Mouse (Mus musculus) heart, embryonic 13.5 days (tissue): Measurements from ENCODE around the gene Ankrd22. TPM values are rescaled to one million over a fixed set of nuclear protein-coding genes. Genes with fewer than 3 reads are reported as not detected.
"Not testable (repeated sequence)": the region's sequence is repeated elsewhere in the genome, so short reads cannot be mapped to it uniquely, and the experiment has no call there.

ENCODE experiments used
- ATAC-seq: fragments of 200-750 bp; cut with Nextera tagmentation; 2 replicates; pipeline ENCODE4 v1.8.0; 2017; ENCODE audit warnings: moderate TSS enrichment; ENCODE audit not compliant: insufficient number of reproducible peaks, low FRiP score, low TSS enrichment; ENCODE audit errors: extremely low read depth
- H3K27ac ChIP-seq: fragments of 300-500 bp; sonication (generic); replicated peaks from 2 replicates; pipeline ENCODE4 v1.5.1; 2015; ENCODE audit warnings: moderate library complexity, mild to moderate bottlenecking, inconsistent platforms
- H3K27me3 ChIP-seq: fragments of 300-500 bp; sonication (generic); replicated peaks from 2 replicates; pipeline ENCODE4 v1.6.1; 2015; ENCODE audit warnings: mild to moderate bottlenecking, inconsistent platforms
- H3K36me3 ChIP-seq: fragments of 300-500 bp; sonication (generic); 2 replicates; pipeline ENCODE4 v1.6.1; 2015; ENCODE audit warnings: mild to moderate bottlenecking, inconsistent platforms
- H3K4me1 ChIP-seq: fragments of 300-500 bp; sonication (generic); 2 replicates; pipeline ENCODE4 v1.6.1; 2015; ENCODE audit warnings: inconsistent platforms
- H3K4me2 ChIP-seq: fragments of 300-500 bp; sonication (generic); 2 replicates; pipeline ENCODE4 v1.6.1; 2015; ENCODE audit warnings: inconsistent platforms, mild to moderate bottlenecking, moderate library complexity
- H3K4me3 ChIP-seq: fragments of 300-500 bp; sonication (generic); 2 replicates; pipeline ENCODE4 v1.5.1; 2015; ENCODE audit warnings: moderate library complexity, mild to moderate bottlenecking, inconsistent platforms
- H3K9ac ChIP-seq: fragments of 300-500 bp; sonication (generic); 2 replicates; pipeline ENCODE4 v1.6.1; 2015; ENCODE audit warnings: inconsistent platforms, mild to moderate bottlenecking, moderate library complexity
- H3K9me3 ChIP-seq: fragments of 300-500 bp; sonication (generic); 2 replicates; pipeline ENCODE4 v1.6.1; 2016; ENCODE audit warnings: inconsistent platforms
- WGBS: fragments of 180-500 bp; shearing (Covaris S2); methylation state at CpG from one replicate; pipeline ENCODE4 v1.1.7; 2015; ENCODE audit warnings: mixed read lengths; 5-methylcytosine and 5-hydroxymethylcytosine counted together
- polyA plus RNA-seq: library from polyadenylated mRNA; unstranded; fragments of >200 nt; fragmentation: Nextera tagmentation; extraction: Ambion mirVana; gene quantifications from 2 replicates; pipeline ENCODE4 v1.2.1, GENCODE M21; 2015

The Ankrd22 gene
- polyA plus RNA-seq = 0.05 TPM in 1 of 2 replicates, not detected in the other

DNA sequence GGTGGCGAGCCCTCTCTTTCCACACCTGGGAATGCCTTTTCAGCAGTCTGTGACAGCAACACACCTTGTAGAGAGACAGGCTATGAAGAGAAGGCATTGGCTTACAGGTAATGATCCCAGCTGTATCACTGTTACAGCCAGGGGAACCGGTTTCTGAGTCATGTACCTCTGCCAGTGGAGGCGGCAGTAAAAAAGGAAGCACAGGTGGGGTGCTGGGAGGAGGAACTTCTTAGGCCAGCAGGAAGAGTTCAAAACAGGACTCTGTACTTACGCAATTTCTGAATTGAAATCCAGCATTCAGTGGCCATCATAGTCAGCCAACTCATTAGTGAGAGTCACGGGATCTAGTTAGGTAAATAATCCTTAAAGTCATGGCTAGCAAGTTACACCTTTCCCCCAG lies at the start of gene Ankrd22:
Ankrd22 (minus strand) TSS at position 163 of the 400 bp plus-strand sequence.
- no peak within 1 kb of the TSS for H3K9ac ChIP-seq
- H3K4me2 ChIP-seq = no peak within 1 kb of the TSS
- WGBS = 70% methylated on average over 5 of the region's 5 CpGs
- no peaks in the 10 kb centered on the region for H3K36me3 ChIP-seq
- no peaks in the 10 kb centered on the region; the same call in 1 of the 2 replicates for H3K4me1 ChIP-seq
- H3K9me3 ChIP-seq = no peaks in the 10 kb centered on the region
- no peak within 1 kb of the TSS for H3K27ac ChIP-seq
- no peak within 1 kb of the TSS for H3K4me3 ChIP-seq
- ATAC-seq = no peak
- H3K27me3 ChIP-seq = no peaks in the 10 kb centered on the region

GRCm38 (mm10) chr19:34214136-34214535 lies 48.3 kb upstream of the Ankrd22 start:
- Histone ChIP-seq H3K4me2 (no peak overlapping the region), H3K4me1 (peaks cover 4% of the 10 kb centered on the region; the same call in 1 of the 2 replicates), H3K27ac (no peak overlapping the region), H3K36me3 (no peaks in the 10 kb centered on the region), H3K9me3 (no peaks in the 10 kb centered on the region), H3K9ac (no peak overlapping the region), H3K4me3 (no peak overlapping the region), H3K27me3 (no peaks in the 10 kb centered on the region)
- ATAC-seq = no peak
- WGBS = 41% methylated on average over 4 of the region's 4 CpGs

- H3K9ac ChIP-seq = no peak overlapping the region
- H3K9me3 ChIP-seq = no peaks in the 10 kb centered on the region
- H3K27ac ChIP-seq = no peak overlapping the region
- H3K4me1 ChIP-seq = peaks cover 4% of the 10 kb centered on the region; the same call in 1 of the 2 replicates
- no peaks in the 10 kb centered on the region for H3K27me3 ChIP-seq
- H3K36me3 ChIP-seq = no peaks in the 10 kb centered on the region
- no peak overlapping the region for H3K4me3 ChIP-seq
- no peak overlapping the region for H3K4me2 ChIP-seq
- no peak for ATAC-seq
These were observed 47.4 kb upstream of the Ankrd22 start for GRCm38 (mm10) chr19:34213251-34213645.

DNA sequence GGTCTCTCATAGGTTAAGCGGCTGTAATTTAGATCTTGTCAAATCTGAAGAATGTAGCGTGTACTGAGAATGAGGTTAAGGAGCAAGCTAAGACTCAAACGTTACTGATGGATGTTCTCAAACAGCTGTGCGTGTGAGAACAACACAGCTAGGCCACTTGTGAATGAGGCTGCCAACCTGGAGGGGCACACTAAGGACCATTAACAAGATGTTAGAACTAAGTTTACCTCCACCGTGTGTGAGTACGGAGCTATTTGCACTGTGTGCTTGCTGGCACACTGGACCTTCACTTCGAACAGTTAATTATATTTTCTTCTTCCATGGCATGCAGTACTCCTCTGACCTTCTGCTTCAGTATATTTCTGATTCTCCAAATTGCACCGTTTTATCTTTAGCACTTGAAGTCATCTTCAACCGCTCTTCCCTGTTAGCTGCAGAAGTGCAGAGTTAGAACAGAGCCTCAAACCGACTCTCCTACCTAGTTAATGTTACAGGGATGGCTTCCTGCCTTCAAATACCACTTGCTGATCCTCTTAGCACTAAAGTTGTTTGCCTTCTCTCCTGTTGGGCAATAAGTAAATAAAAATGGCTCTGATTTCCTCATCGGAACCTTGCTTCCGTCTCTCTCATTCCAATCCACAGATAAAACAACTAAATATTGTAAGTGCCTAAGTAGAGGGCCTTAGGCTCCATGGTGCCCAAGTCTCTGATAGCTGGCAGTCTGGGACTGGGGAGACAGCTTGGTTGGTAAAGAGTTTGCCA lies 46.8 kb upstream of the Ankrd22 start:
- WGBS = 76% methylated on average over 12 of the region's 12 CpGs
- H3K4me3 ChIP-seq = no peak overlapping the region
- ATAC-seq = no peak
- no peaks in the 10 kb centered on the region for H3K9me3 ChIP-seq
- no peak overlapping the region for H3K9ac ChIP-seq
- H3K27ac ChIP-seq = no peak overlapping the region
- no peaks in the 10 kb centered on the region for H3K27me3 ChIP-seq
- no peaks in the 10 kb centered on the region for H3K36me3 ChIP-seq
- H3K4me1 ChIP-seq = peaks cover 4% of the 10 kb centered on the region; the same call in 1 of the 2 replicates
- H3K4me2 ChIP-seq = no peak overlapping the region

- WGBS = 65% methylated on average over 2 of the region's 2 CpGs
- Histone ChIP-seq H3K4me3 (no peak overlapping the region), H3K9ac (no peak overlapping the region), H3K36me3 (no peaks in the 10 kb centered on the region), H3K27me3 (no peaks in the 10 kb centered on the region), H3K27ac (no peak overlapping the region), H3K4me1 (peaks cover 4% of the 10 kb centered on the region; the same call in 1 of the 2 replicates), H3K4me2 (no peak overlapping the region), H3K9me3 (no peaks in the 10 kb centered on the region)
- no peak for ATAC-seq
These were observed 45.0 kb upstream of the Ankrd22 start for GRCm38 (mm10) chr19:34210841-34211240.

- 75% methylated on average over 8 of the region's 8 CpGs for WGBS
- H3K9me3 ChIP-seq = no peaks in the 10 kb centered on the region
- H3K9ac ChIP-seq = no peak overlapping the region
These were observed 44.2 kb upstream of the Ankrd22 start for GRCm38 (mm10) chr19:34209930-34210581.

DNA sequence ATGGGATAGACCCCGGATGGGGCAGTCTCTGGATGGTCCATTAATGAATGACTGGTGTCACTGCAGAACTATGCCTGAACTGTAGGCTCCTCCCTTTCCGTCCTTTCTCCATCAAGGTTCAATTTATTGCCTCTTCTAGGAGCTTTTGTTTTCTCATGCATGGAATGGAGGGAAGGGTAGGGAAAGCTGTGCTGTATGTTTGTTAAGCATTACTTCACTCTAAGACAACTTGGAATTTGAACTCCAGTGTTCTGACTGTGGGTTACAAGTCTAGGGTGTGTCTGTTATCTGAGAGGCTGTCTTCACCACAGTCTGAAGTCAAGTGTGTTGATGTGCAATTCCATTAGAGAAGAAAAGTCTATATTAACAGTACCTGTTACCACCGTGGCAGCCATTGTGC lies 43.2 kb upstream of the Ankrd22 start:
- no peaks in the 10 kb centered on the region for H3K36me3 ChIP-seq
- no peak overlapping the region for H3K4me2 ChIP-seq
- WGBS = 61% methylated on average over 3 of the region's 3 CpGs
- H3K9me3 ChIP-seq = no peaks in the 10 kb centered on the region
- no peak for ATAC-seq
- H3K9ac ChIP-seq = no peak overlapping the region
- 0 out of 2 replicates have a peak, but pooled peaks cover under 1% of the 10 kb centered on the region for H3K4me1 ChIP-seq
- no peaks in the 10 kb centered on the region for H3K27me3 ChIP-seq
- H3K27ac ChIP-seq = no peak overlapping the region
- no peak overlapping the region for H3K4me3 ChIP-seq

More at GRCm38 (mm10) chr19:34209930-34210581, 44.2 kb upstream of the Ankrd22 start:
- Histone ChIP-seq H3K27me3 (no peaks in the 10 kb centered on the region), H3K4me3 (no peak overlapping the region), H3K4me1 (peaks cover 4% of the 10 kb centered on the region; the same call in 1 of the 2 replicates), H3K4me2 (no peak overlapping the region), H3K36me3 (no peaks in the 10 kb centered on the region), H3K27ac (no peak overlapping the region)
- no peak for ATAC-seq

DNA sequence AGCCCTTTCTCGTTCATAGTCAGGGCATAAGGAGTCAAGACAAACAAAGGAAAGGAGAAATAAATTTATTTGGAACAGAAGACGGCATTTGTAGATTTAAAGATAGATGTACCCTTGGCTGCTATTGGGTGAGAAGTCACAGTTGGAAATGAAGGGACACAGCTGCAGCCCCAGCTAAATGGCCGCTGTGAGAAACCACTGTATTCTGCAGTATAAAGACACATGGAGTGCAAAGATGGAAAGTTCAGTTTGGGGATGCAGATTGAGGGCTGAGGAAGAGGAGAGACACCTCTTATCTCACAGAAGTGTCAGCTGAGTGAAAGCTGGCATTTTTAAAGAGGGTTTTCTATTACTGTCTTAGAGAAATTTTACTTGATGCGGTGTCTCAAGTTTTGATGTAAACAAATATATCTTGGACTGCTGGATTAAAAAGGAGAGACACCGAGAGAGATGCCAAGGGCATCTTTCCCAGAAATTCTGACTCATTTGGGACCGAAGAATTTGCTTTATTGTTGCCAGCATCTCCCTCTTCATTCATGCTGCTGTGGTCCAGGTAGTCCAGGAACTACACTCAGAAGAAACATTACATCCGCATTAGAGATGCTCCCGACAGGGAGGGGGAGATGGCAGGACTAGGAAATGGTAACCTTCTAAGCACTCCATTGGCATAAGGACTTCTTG lies 41.0 kb upstream of the Ankrd22 start:
- no peak overlapping the region for H3K27ac ChIP-seq
- ATAC-seq = no peak
- 74% methylated on average over 8 of the region's 8 CpGs for WGBS

GRCm38 (mm10) chr19:34206128-34206527 lies 40.3 kb upstream of the Ankrd22 start:
- WGBS = 67% methylated on average over 4 of the region's 4 CpGs
- H3K9me3 ChIP-seq = not testable (repeated sequence)

More for the DNA sequence above, 41.0 kb upstream of the Ankrd22 start:
- Histone ChIP-seq H3K27me3 (no peaks in the 10 kb centered on the region), H3K36me3 (no peaks in the 10 kb centered on the region), H3K9ac (no peak overlapping the region), H3K4me2 (no peak overlapping the region), H3K4me3 (no peak overlapping the region), H3K9me3 (no peaks in the 10 kb centered on the region), H3K4me1 (no peaks in the 10 kb centered on the region)

GRCm38 (mm10) chr19:34202668-34203067 lies 36.8 kb upstream of the Ankrd22 start:
- Histone ChIP-seq H3K27me3 (no peaks in the 10 kb centered on the region), H3K27ac (no peak overlapping the region), H3K9me3 (no peaks in the 10 kb centered on the region), H3K9ac (no peak overlapping the region), H3K36me3 (no peaks in the 10 kb centered on the region), H3K4me1 (no peaks in the 10 kb centered on the region), H3K4me3 (no peak overlapping the region), H3K4me2 (no peak overlapping the region)
- WGBS = 73% methylated on average over 2 of the region's 2 CpGs
- no peak for ATAC-seq

More at GRCm38 (mm10) chr19:34206128-34206527, 40.3 kb upstream of the Ankrd22 start:
- not testable (repeated sequence) for H3K9ac ChIP-seq, H3K27ac ChIP-seq, ATAC-seq, H3K4me1 ChIP-seq, H3K36me3 ChIP-seq, H3K4me2 ChIP-seq, H3K27me3 ChIP-seq, H3K4me3 ChIP-seq

DNA sequence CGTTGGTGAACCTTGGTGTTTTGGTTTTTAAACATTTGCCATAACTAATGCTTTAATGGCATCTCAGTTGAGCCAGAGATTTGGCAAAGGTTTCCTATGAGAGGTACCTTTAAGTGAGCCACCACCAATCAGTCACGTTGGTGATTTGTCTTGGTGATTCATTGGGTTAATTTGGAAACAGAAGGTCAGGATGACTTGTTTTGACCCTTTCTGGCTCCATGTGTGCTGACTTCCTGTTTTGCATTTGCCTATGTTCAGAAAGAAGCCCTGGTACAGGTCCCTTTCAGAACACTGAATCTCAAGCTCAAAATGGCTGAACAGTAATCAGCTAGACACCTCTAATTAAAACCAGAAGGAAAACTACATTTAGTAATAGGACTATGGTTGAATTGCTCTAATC lies 33.6 kb upstream of the Ankrd22 start:
- Histone ChIP-seq H3K36me3 (no peaks in the 10 kb centered on the region), H3K4me1 (no peaks in the 10 kb centered on the region), H3K4me3 (no peak overlapping the region), H3K9ac (no peak overlapping the region), H3K9me3 (no peaks in the 10 kb centered on the region), H3K27me3 (no peaks in the 10 kb centered on the region), H3K4me2 (no peak overlapping the region), H3K27ac (no peak overlapping the region)
- no peak for ATAC-seq
- 52% methylated on average over 2 of the region's 2 CpGs for WGBS
